Mouse (Mus musculus) olfactory bulb, adult 2 months (tissue): Measurements from ENCODE around the gene Pkdcc.

Source experiments
- CTCF ChIP-seq: fragments of 200-500 bp; IDR thresholded peaks from 2 replicates; pipeline ENCODE4 v1.5.1; 2012; ENCODE audit warnings: low read depth, mild to moderate bottlenecking, low read length, moderate library complexity; ENCODE audit not compliant: insufficient read depth
- POLR2A ChIP-seq: fragments of 200-500 bp; IDR thresholded peaks from 2 replicates; pipeline ENCODE4 v1.6.1; 2012; ENCODE audit warnings: mild to moderate bottlenecking, low read depth, low read length, moderate library complexity; ENCODE audit not compliant: insufficient read depth

DNA sequence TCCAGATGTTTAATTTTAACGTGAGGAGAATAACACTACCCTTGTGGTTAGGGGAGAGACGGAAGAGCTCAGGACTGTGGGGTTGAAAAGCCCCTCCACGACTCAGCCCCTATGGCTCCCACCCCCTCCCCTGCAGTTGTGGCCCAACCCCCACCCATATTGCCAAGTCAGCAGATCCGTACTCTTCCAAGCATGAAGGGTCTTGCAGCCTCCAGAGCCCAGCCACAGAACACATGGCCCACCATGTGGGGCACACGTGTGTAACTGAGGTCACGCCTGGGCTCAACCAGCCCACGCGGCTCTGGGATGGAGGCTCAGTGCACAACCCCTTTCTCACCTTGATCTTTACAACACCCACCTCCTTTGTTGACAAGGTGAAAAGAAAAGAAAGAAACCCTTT, 21.1 kb downstream of the Pkdcc start:
- TF ChIP-seq POLR2A (no peak), CTCF (no peak)
